Mouse (Mus musculus): ENCODE measurements around the gene Slc39a11.
A peak's percentile ranks its signal among the peaks of the same experiment; 100 is the strongest.

The Slc39a11 gene

DNA sequence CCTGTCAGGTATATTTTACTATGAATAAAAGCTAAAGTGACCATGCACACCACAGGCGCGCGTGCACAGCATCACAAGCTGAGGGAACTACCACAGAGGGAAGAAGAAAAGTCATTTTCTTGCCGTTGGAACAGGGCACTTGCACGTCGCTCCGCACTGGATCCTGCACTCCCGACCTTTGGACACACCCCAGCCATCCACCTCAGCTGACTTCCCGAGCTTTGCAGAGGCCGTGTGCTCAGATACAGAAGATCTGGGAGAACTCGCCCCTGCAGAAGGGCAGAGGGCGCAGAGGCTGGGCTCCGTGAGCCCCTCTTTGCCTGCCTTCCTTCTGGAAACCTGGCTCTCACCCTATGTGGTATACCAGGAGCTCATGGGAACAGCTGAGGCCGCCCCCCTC, 359.0 kb downstream of the Slc39a11 start:
- no peak for DNase-seq (ENCODE audit: low read depth)

DNA sequence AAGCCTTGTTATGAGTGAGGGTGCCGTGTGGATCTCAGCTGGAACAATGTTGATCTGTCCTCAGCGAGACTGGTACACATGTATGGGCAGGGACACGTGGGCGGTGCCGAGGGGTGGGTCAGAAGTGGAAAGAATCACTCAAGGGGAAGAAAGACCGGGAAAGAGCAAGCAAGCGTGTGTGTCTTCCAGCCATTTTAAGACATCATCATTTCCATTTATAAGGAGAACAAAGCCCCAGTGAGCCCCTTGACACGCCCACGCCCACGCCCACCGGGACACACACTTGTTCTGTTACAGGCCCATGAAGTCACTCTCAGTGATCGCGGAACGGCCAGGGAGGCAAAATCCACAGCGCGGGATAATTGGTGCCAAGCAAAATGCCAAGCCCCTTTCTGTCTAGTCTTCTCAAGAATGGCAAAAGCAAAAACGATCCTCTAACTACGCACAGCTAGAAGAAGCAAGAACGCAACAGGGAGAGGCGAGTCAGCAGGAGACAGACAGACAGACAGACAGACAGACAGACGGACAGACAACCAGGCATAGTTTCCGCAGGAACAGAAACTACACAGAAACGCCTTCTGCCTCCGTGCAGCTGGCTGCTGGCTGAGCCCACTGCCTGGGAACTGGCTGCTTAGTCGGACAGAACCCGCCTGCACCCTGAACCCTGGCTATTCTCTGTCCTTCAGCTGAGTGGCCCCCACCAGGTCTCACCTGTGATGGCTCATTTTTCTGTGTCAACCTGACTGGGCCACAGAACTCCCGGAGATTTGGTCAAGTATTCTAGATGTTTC, 364.7 kb downstream of the Slc39a11 start:
- no peak for DNase-seq (ENCODE audit: low read depth)

DNA sequence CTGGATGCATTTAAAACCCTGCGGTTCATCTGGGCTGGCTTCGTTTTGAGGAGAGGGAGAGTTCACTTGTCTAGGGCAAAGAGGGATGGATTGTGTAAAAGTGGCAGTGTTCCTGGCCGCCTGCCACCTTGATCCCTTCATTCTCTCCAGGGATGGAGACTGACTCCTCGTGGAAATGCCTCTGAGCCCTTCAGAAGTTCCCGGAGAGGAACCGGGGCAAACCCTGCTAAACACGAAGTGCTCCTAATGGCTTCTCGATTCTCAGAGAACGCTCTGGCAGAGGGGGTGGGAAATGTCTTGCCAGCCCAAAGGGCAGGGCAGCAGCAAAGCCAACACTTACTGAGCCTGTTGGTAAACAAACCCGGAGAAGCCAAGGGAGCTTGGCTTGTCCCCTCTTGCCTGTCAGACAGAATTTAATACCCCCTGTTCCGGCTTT, 366.5 kb downstream of the Slc39a11 start:
- DNase-seq (ENCODE audit: low read depth): peak; percentile 78

DNA sequence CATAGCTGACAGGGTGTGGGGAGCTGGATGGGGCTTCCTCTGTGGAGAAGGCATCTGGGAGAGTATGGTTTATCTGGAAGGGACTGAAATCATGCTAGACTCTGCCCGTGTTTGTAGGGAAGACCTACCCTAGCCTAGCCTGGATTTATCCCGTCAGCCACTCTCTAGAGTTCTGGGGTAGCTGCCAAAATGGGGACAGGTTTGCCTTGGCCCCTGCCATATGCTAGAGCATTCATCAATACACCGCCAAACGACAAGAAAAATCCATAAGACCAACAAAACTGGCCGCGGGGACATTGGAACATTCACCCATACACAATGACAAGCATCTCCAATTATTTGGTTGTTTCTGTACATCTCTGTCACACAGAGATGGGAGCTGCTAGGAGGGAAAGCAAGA, 371.6 kb downstream of the Slc39a11 start:
- DNase-seq (ENCODE audit: low read depth): no peak

DNA sequence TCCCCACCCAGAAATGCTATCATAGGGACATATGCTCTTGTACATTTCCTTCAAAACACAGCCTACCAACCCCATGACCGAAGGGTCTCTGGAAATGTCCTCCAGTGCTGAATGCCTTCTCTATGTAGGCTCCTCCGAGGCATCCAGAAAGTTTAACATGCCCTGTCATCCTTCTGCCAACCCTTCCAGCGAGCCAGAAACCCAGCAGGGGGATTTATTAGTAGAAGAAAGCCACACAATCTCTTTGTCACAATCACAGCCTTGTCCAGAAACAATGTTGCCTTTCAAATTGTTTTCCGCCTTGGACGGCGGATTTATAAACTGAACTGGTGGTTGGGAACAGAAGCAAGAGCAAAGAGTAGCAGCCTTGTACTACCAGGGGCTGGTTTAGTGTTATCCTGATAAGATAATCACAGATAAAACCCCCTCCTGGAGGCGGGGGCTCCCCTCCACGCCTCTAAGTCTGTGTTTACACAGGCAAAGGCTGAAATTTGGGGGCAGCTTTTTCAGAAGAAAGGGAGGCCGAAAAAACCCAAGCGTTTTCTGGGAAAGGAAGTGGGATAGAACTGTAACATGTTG, 372.8 kb downstream of the Slc39a11 start:
- DNase-seq (ENCODE audit: low read depth): no peak

DNA sequence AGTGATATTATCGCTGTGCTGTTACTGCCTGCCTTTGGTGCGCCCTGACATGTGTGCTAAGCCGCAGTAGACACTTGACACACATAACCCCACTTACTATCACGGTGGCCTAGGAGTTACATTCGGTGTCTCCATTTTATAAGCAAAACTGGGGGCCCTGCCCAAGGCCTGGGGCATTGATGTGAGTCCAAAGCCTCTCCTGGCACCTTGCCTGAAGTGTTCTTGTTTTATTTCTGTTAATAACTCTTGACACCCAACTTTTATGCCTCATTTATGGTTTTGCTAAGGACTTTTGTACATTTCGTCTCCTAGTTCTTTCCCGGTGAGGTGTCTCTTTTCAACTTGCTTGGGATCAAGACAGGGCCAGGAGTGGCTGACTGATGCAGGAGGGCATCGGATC, 373.4 kb downstream of the Slc39a11 start:
- DNase-seq (ENCODE audit: low read depth): no peak

DNA sequence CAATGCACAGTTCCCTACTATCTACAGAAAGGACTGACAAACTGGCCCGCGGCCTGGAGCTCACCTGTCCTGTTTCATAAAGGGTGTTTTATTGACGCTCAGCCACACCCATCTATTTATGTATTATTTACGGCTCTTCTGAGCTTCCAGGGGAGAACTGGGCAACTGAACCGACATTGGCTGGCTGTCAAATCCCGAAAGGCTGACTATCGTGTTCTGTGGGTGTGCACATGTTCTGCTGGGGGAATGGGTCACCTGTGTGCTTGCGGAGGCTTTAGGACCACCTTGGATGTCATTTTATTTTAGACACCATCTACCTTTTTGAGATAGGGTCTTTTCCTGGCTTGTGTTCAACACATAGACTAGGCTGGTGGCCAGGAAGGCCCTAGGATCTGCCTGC, 375.8 kb downstream of the Slc39a11 start:
- DNase-seq (ENCODE audit: low read depth): no peak

DNA sequence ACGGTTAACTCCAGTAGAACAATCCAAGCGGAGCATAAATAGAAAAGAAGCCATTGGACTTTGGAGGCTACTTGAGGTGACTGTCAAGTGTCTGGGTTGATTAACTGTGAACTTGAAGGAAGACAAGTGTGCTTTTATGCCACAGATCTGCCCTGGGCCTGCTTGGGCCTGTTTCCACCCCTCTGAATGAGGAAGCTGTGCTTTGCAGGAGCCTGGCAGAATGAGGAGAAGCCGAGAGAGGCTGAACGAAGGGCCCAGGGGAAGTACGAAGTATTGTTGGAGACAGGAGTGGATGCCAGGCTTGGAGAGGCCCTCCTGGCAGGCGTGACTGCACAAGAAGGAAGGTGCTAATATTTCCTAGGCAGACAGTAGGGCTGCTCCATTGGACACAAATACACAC, 378.0 kb downstream of the Slc39a11 start:
- DNase-seq (ENCODE audit: low read depth): no peak

DNA sequence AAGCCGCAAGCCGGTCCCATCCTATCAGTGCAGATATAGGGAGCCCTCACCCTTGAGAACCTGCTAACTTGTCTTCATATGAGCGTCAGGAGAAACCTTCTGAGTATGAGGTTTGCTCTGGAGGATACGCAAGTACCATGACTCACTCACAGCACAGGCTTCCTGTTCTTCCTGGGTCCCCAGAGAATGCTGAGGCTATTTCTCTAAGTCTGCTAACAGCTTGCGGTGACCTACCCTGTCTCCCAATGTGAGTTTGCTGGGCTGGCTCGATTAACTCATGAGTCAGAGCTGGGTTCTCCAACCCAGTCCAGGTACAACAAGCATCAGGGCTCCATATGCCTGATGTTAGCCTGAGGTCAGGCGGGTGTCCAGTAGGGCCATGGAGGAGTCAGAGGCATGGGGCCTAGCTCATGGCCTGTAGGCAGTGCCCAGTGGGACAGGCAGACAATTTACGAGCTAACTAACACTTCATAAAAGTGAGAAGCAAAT, 381.0 kb downstream of the Slc39a11 start:
- DNase-seq (ENCODE audit: low read depth): peak; percentile 84

DNA sequence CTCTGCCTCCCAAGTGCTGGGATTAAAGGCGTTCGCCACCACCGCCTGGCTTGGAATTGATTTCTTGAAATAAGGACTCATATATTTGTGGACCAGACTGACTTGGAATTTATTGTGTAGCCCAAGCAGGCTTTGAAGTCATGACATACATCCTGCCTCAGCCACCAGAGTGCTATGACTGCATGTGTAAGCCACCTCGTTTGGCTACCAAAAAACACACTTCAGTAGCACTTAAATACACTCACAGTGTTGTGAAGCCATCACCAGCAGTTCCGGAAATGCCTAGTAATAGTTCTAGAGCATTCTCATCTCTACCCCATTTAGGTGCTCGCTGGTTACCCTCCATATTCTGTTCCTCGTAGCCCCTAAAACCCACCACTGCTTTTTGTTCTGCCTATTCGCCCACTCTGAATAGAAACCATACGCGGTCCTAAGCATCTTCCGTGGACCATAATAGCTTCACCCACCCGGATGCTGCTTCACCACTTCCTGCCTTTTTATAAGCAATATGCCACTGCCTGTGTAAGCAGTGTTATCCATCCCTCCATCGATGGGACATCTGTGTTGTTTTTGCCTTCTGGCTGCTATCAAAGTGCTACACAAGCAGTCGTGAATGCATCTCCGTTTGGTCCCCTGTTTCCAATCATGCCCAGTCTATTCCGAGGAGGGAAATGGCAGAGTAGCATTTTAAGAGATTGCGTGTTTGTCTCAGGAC, 382.2 kb downstream of the Slc39a11 start:
- no peak for DNase-seq (ENCODE audit: low read depth)

DNA sequence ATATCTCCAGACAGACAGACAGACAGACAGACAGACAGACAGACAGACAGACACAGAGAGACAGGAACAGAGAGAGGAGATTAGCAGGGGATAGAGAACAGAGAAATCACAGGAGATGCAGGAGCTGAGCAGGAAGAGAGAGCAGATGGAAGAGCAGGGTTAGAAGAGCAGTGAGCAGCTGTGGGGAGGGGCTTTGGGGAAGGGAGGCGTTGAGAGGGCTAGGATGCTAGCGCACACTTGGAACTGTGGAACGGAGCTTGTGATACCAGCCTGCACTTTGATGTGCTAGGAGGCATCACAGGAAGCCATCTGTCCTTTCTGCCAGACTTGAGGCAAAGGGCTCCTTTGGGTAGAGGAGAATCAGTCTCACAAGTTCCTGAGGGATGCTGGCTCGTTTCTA, 383.2 kb downstream of the Slc39a11 start:
- no peak for DNase-seq (ENCODE audit: low read depth)

DNA sequence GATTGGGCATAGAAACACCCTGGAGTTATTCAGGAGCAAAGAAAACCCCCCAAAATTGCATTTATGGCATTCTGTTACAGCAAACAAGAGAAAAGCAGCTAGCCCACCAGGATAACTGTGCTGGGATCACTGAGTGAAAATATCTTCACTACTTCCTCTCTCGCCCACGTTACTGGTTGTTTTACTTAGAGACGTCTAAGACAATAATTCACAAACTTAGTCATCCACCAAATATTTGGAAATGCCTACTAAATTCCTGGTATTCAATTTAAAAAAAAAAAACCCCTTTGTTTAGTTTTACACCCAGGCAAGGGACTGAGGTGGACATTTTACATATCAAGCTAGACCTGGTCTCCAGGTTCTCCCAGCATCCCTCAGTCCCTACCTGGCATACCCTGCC, 384.3 kb downstream of the Slc39a11 start:
- peak; percentile 67 for DNase-seq (ENCODE audit: low read depth)

DNA sequence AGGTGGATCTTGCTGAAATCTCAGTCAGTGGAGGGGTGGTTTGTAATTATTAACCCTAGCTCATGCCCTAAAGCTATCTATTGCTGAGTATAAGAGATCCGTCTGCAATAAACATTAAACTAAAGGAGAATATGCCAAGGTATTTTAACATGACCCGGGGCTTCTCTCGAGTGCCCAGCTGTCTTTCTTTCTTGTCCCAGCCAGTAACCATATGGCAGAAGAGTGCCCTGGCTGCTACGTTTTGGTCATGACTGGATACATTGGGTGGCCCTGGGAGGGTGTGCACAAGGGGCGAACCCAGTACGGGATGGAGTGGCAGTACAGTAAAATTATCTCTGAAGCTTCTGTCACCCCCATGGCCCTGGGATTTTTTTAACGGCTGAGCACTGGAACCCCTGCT, 385.9 kb downstream of the Slc39a11 start:
- DNase-seq (ENCODE audit: low read depth): no peak

DNA sequence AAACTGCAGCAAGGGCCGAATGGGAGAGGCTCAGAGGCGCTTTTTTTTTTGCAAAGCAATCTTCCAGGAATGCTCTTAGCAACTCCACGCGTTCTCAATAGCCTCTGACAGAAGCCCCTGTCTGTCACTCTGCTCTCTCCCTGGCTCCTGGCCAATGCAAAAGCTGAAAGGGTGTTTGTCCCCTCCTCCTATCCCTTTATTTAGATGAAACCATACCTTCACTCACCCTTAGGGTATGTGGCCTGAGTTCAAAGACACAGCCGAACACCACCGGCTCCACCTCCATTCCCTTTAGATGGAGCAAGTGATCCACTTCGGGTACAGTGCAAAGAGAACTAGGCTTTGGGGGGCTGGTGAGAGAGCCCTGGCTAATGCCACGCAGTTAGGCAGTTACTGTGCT, 387.8 kb downstream of the Slc39a11 start:
- no peak for DNase-seq (ENCODE audit: low read depth)

DNA sequence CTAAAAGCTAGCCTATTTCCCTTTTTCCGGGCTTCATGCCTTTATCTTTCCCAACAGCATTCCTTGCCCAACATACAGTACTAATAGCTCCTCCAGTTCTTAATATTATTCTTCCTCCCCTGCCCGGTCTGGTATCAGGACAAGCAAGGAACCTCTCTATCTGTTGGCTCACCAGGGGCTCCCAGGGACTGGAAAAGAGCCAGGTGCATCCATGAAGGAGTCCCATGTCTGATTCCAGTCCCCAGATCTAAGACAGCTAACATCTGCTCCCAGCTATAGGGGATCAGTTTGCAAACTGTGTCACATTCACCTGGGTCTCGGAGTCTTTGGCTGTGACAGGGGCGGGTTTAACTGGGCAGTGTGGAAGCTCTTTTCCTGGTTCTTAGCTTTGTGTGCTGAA, 388.5 kb downstream of the Slc39a11 start:
- no peak for DNase-seq (ENCODE audit: low read depth)

DNA sequence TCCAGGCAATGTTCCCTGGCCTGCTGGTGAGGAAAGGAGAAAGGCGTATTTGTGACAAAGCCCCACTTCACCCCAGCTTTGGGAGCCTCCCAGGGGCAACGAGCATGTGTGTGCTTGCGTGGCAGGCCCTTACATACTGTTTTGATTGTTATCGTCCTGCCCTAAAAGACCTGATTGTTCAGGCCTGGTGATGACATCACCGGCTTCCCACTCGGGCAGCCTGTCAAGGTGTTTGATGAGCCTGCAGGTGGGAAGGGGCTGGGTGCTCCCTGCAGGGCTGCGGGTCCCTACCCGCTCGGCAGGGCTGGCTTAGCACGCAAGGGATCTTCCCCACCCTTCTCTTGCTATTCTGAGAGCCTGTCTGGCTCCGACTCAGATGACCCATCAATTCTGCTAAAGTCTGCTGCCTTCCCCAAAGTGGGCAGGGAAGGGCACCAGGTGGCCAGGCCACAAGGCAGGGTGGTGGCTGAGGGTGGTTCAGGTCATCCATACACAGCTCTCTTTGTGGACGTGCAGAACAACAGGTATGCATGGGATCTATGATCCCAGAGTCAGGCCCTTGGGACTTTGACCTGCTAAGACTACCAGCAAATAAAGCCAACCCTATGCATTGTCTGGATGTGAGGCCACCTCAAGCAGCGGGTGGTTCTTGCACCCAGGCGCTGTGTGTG, 390.0 kb downstream of the Slc39a11 start:
- no peak for DNase-seq (ENCODE audit: low read depth)

DNA sequence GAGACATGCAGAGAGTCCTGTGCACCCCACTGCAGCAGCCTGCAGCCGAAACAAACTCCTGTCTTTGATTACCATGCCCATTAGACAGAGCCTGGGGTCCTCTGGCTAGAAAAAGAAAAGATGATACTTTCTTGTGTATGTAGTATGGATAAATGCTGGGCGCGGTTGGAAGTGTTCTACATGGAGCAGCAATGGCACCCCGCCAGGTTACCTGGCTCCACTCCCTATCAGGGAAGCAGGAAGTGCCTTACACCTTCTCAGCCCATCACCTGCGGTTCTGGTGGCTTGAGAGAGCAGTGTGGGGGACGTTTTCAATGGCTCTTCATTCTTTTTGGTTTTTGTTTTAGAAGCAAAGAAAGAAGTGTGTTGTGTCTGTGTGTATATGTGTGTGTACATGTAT, 391.9 kb downstream of the Slc39a11 start:
- DNase-seq (ENCODE audit: low read depth): no peak

DNA sequence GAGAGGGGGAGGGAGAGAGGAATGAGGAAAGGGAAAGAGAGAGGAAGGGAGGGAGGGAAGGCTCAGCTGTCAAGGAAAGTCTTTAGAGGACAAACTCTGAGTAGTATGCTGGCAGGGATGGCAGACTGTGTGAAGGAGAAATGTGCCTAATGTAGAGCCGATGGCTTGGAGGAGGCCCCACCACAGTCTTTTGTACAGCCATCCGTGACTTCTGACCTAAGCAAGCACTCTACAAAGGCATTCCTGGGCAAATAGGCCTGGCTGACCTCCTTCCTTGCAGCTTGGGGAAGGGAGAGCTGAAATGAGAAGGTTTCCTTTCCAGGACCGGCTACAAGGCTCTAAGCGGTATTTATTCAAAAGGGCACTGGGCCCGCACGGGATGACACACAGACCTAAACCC, 395.2 kb downstream of the Slc39a11 start:
- DNase-seq (ENCODE audit: low read depth): no peak

DNA sequence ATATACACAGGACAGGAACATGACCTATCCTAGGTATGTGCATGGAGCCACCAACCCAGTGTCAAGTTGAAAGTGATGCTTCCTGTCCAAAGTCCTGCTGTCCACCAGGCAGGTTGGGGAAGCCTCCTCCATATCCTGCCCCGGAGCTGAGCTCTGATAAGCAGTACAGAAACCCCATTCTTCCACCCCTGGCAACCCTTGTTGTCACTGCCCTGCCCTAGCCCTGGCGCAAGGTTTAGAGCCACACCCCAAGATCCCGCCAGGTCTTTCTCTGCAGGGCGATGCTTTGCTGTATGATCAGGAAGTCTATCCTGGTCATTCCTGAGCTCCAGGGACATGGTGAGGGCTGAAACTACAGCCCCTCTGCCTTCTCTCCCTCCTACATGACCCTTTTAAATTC, 396.7 kb downstream of the Slc39a11 start:
- no peak for DNase-seq (ENCODE audit: low read depth)

DNA sequence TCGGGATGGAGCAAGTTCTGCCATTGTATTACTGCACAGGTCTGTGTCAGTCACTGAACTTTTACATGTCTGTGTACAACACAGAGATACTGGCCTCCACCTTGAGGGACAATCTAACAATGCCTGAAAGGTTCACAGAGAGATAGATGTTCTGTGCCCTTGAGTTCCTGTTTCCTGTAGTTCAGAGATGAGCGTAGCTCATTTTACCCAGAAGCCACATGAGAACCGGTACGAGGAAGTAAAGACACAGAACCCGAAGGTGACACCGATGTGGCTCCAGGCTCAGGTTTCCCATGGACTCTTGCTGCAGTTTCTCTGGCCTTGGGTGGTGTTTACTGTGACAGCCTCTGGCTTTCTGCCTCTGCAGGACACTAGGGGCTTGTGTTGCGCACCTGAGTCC, 398.7 kb downstream of the Slc39a11 start:
- no peak for DNase-seq (ENCODE audit: low read depth)

DNA sequence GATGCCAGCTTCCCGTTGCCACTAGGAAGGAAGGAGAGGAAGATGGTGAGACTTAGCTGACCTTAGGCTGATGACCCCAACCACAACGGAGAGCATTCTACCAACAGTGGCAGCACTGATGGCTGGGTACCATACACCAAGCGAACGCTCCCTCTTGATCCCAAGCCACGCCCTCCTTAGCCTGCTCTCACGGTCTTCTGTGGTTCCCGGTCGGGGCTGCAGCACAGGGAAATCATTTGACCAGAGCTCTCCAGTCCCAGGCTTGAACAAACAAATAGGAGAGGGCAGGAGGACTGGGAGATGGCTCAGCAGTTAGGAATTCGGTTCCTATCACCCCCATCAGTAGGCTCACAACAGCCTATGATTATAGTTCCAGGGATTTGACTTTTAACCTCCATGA, 403.4 kb downstream of the Slc39a11 start:
- DNase-seq (ENCODE audit: low read depth): peak; percentile 47

DNA sequence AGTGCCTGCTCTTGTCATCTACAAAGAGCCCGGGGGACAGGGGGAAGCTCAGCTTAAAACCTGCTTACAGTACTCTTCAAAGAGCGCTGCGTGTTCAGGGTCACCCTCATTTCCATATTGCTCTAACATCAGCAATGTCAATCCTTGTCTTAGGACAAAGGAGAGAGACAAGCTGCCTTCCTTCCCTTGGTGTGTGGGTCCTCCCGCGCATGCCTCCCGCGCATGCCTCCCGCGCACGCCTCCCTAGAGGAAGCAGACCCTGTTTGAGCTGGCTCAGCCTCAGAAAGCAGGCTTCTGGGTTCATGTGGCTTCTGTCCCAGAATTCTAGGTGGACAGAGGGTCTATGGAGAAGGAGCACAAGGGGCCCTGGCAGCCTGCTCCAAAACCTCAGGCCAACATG, 404.2 kb downstream of the Slc39a11 start:
- DNase-seq (ENCODE audit: low read depth): no peak

DNA sequence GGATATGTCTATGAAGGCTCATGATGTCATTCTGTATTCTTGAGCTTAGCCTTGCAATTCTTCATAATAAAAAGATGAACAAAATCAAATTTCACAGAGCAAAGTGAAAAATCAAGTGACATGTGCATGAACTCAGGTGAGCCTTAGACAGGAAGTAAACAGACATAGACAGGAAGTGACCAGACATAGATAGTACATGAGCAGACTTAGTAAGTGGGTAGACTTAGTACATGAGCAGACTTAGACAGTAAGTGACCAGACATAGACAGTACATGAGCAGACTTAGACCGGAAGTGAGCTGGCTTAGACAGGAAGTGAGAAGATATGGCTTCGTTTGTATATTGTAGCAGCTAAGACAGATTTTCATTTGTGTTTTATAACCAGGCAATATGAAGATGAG, 415.4 kb downstream of the Slc39a11 start:
- DNase-seq (ENCODE audit: low read depth): no peak

Data from NIH3T3 (cell line).